Mouse (Mus musculus) effector memory CD4-positive, alpha-beta T cell, adult 7 months (primary cell): Measurements from ENCODE around the gene Nucks1. TPM values are rescaled to one million over a fixed set of nuclear protein-coding genes. Genes with fewer than 3 reads are reported as not detected.

Experiments
- polyA plus RNA-seq: library from polyadenylated mRNA; unstranded; fragments of 100-300 nt; shearing (Covaris generic); gene quantifications from one replicate; pipeline ENCODE4 v1.2.1, GENCODE M21; 2017

The Nucks1 gene
- 52.6 TPM for polyA plus RNA-seq

DNA sequence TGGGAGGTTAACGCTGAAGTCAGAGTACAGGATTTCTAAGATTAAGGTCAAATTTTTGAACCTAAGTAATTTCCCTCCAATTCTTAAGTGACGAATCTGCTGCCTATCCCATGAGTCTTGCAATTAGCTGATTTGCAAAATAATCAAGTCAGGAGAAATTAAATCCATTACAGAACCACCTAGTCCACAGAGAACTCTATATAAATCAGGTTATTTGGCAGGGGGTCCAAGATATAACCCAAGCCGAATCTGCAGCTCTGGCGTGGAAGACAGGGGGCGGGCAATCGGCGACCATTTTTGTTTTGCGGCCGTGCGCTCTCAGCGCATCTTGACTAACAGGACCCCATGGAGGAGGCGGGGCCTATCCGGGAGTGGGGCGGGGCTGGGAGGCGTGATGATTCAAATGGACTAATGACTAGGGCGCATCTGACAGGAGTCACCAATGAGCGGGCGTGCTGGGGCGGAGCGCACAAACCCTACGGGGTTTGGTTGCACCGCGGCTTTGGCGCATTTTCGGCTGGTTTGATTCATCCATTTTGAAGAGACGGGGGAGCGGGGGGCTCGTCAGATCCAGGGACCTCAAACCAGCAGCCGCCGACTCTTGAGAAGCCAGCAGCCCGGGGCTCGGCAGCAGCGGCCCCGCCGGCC lies at the start of gene Nucks1:
Gene Nucks1 (plus strand): TSS at position 534 of the 648 bp plus-strand sequence.

DNA sequence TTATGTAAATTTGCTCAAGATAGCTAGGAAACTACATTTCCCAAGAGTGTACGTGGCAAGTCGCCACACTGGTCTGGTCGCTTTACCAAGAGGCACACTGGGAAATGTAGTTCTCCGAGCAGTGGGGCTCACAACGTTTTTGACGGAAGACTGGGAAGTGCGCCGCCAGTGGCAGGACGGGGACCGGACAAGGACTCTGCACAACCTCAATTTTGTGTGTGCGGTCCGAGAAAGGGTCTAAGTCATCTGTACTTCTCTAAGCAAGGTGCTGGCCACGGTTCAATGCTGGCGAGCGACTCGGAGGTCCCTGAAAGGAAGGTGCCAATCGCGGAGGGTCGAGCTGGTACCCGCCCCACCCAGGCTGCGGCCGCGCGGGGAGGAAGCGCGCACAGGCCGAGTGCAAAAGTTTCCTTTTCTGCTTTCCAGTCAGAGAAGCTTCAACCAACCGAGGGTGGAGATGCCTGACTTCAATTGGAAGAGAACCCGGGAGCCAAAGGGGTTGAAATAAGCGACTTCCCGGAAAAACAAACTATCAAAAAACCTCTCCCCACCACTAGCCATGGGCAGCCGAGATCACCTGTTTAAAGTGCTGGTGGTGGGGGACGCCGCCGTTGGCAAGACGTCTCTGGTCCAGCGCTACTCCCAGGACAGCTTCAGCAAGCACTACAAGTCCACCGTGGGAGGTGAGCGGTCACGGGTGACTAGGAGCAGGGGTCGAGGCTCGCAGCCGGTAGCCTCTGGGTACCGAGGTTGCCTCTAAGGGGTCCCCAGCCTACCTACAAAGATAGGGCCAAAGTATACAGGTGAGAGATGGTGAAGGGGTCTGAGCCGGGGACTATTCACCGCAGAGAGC lies 43.0 kb upstream of the Nucks1 start, which contains the start of gene Rab29:
Gene Rab29 (plus strand): TSS at position 132 of the 853 bp plus-strand sequence.

DNA sequence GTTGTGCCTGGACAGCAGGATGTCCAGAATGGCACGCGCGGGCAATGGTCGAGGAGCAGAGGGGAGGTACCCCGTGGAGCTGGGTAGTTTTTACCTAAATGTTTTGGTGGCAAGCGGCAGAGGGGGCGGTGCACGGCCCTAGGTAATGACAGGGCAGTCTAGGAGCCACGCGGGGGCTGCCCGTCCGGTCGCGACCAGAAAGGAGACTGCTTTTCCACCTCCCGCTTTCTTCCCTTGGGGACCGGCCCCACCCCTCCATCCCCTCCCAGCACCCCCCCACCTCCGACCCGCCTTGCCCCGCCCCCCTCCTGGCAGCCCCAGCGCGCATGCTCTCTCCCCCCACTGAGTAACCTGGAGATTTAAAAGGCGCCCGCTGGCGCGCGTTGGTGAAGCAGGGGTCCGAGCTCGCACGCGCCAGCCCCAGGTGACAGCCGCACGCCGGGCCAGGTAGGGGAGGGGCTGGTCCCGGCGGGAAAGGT lies 52.3 kb downstream of the Nucks1 start, which contains the start of gene Slc45a3:
Gene Slc45a3 (plus strand): TSS at position 362 of the 479 bp plus-strand sequence.

Other genes starting within 250 kb of the Nucks1 start
- gene Rab7b, start 221.8 kb upstream of the Nucks1 start, polyA plus RNA-seq = not detected
- not detected for gene Slc26a9, start 166.5 kb upstream of the Nucks1 start, polyA plus RNA-seq
- 0.61 TPM for gene Pm20d1, start 113.2 kb upstream of the Nucks1 start, polyA plus RNA-seq
- 73.1 TPM for gene Slc41a1, start 83.0 kb upstream of the Nucks1 start, polyA plus RNA-seq
- gene Rab29, start 43.3 kb upstream of the Nucks1 start, polyA plus RNA-seq = 17.5 TPM
- gene Slc45a3, start 52.4 kb downstream of the Nucks1 start, polyA plus RNA-seq = not detected
- gene Elk4, start 97.1 kb downstream of the Nucks1 start, polyA plus RNA-seq = 113 TPM
- gene Mfsd4a, start 157.5 kb downstream of the Nucks1 start, polyA plus RNA-seq = 100 TPM
- not detected for gene Cdk18, start 229.2 kb downstream of the Nucks1 start, polyA plus RNA-seq